Mouse (Mus musculus): ENCODE data around the gene Bckdhb. TPM values are rescaled to one million over a fixed set of nuclear protein-coding genes. Genes with fewer than 3 reads are reported as not detected.

Bckdhb gene
- total RNA-seq, 2 experiments from 2014 or later: 37.8 to 40.6 TPM

DNA sequence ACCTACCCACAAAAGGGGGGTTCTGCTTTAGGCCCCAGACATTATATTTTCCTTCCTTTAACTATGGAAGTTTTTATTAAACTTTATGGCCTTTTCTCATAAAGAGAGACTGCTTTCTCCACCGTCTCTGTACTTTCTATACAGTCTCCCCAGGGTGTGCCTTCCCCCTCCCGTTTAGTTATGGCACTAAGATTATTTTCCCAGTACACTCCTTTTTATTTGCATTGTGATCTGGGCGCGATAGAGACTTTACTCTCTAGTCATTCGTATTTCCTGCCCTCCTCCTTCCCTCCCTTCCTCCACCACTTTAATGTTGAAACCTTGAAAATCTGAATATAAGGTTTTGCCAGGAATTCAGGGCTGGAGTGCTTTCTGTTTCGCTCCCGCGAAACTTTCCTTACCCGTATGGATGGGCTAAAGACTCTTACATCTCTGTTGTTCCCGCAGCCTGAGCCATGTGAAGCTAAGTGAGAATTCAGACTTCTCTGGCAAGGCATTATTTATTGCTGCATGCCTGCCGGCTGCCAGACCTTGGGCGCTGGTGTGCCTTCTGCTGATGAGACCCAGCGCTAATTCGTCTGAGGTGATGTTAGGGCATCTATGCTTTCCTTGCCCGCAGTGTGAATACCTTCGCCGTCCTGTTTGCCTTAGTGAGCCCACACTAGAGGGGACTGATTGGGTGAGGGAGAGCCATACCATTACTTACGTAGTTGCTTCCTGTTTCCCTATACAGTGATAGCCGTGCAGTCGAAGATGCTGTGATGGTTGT lies 182.3 kb downstream of the Bckdhb start:
- TF ChIP-seq CTCF (conservative IDR thresholded peaks at IDR 0.05): no peak
- Histone ChIP-seq H3K27ac (peak overlapping the region; percentile 65), H3K4me3 (peak overlapping the region; percentile 38)
- DNase-seq (ENCODE audit: low spot score in 2 of 2): peak in 1 of 2 experiments; percentile 24

DNA sequence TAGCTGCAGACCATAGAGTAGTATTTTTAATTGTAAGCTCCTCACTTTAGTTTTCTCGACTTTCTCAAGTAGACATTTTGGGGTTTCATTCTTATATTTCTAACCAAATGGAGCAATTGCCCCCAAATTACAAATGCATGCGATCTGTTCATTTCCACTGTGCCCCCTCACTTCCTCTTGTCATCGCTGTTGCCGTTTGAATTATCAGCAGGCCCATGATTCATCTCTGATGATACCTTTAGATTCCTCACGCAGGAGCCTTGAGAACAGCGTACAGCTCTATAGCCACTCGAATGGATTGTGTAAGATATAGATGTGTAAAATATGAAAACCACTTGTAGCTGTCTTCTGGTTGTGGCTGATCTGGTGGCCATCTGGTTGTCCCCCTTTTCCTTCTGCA lies 183.6 kb downstream of the Bckdhb start:
- H3K4me3 ChIP-seq: no peak overlapping the region
- DNase-seq (ENCODE audit: low spot score in 2 of 2): no peak
- TF ChIP-seq CTCF (conservative IDR thresholded peaks at IDR 0.05): no peak
- H3K27ac ChIP-seq: peak overlapping the region; percentile 1; the same call in 1 of the 2 replicates

GRCm38 (mm10) chr9:84109777-84110478 lies 185.0 kb downstream of the Bckdhb start:
- Histone ChIP-seq H3K27ac (peak overlapping the region; percentile 74), H3K4me3 (peak overlapping the region; percentile 1; the same call in 1 of the 2 replicates)
- TF ChIP-seq CTCF (conservative IDR thresholded peaks at IDR 0.05): no peak
- peak in 1 of 2 experiments; percentile 23 for DNase-seq (ENCODE audit: low spot score in 2 of 2)

GRCm38 (mm10) chr9:84110616-84111015 lies 185.7 kb downstream of the Bckdhb start:
- TF ChIP-seq CTCF (conservative IDR thresholded peaks at IDR 0.05): no peak
- peak overlapping the region; percentile 41 for H3K4me3 ChIP-seq
- no peak for DNase-seq (ENCODE audit: low spot score in 2 of 2)
- peak overlapping the region; percentile 74 for H3K27ac ChIP-seq

DNA sequence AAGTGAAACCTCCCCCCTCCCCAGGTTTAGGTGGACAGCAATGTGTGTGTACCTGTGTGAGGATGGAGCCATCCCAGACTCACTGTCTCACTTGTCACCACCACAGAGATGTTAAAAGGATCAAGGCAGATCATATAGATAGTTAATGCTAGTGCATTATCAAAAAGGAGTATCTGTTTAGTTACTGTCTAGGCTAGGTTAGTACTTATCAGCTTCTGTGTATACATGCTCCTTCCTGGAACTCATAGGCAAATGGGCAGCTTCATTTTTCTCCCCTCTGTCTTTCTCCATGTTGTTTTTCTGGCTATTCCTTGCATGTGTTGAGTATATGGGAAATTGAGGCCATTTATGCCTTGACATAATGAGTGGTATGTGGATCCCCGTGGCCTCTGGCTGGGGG lies 187.4 kb downstream of the Bckdhb start:
- no peak overlapping the region for H3K4me3 ChIP-seq
- no peak for TF ChIP-seq CTCF (conservative IDR thresholded peaks at IDR 0.05)
- no peak overlapping the region for H3K27ac ChIP-seq
- no peak for DNase-seq (ENCODE audit: low spot score in 2 of 2)

- no peak for TF ChIP-seq CTCF (conservative IDR thresholded peaks at IDR 0.05)
- Histone ChIP-seq H3K4me3 (no peak overlapping the region), H3K27ac (no peak overlapping the region)
- no peak for DNase-seq (ENCODE audit: low spot score in 2 of 2)
Measured at GRCm38 (mm10) chr9:84112842-84113568, 188.1 kb downstream of the Bckdhb start.

DNA sequence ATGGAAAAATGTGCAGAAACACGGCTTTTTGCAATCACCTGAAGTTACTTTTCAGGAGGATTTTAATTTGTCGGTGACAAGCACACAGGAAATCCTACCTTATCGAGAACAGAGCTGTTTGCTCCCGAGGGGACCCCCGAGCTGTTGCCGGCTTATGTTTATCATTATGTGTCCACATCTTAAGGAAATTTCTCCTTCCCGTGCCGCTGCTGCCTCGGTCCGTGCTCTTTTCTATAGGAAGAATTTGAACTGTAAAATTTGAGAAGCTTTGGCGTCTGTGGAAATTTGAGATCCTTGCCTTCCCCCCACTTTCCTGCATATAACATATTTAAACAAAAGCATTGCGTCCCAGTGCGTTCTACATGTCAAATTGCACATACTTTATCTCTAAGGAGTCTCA lies 189.3 kb downstream of the Bckdhb start:
- H3K4me3 ChIP-seq: no peak overlapping the region
- no peak for DNase-seq (ENCODE audit: low spot score in 2 of 2)
- no peak overlapping the region for H3K27ac ChIP-seq
- TF ChIP-seq CTCF (conservative IDR thresholded peaks at IDR 0.05): no peak

GRCm38 (mm10) chr9:84117337-84117736 lies 192.4 kb downstream of the Bckdhb start:
- peak; percentile 56 for TF ChIP-seq CTCF (conservative IDR thresholded peaks at IDR 0.05)
- H3K4me3 ChIP-seq: no peak overlapping the region
- no peak for DNase-seq (ENCODE audit: low spot score in 2 of 2)
- H3K27ac ChIP-seq: no peak overlapping the region

DNA sequence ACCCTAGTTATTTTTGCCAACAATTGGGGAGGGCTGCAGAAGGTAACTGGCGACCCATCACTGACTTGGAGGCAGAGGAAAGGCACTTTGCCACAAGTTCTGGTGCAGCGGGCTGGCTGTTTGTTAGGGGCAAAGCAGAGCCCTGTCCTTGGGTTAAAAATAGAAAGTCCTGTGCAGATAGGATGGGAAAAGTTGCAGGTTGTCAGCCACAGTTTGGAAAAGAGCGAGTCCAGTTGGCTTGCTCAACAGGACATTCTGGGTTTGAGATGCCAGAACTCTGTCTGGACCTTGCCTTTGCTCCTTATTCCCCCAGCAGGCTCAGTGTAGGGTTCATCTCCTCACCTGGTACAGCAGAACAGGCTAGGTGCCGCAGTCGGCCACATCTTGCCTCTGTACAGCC lies 200.1 kb downstream of the Bckdhb start:
- H3K4me3 ChIP-seq: no peak overlapping the region
- no peak for TF ChIP-seq CTCF (conservative IDR thresholded peaks at IDR 0.05)
- H3K27ac ChIP-seq: no peak overlapping the region
- DNase-seq (ENCODE audit: low spot score in 2 of 2): no peak

- no peak for DNase-seq (ENCODE audit: low spot score in 2 of 2)
- H3K27ac ChIP-seq: no peak overlapping the region
- H3K4me3 ChIP-seq: no peak overlapping the region
- TF ChIP-seq CTCF (conservative IDR thresholded peaks at IDR 0.05): no peak
Measured at GRCm38 (mm10) chr9:84130338-84130737, 205.4 kb downstream of the Bckdhb start.

DNA sequence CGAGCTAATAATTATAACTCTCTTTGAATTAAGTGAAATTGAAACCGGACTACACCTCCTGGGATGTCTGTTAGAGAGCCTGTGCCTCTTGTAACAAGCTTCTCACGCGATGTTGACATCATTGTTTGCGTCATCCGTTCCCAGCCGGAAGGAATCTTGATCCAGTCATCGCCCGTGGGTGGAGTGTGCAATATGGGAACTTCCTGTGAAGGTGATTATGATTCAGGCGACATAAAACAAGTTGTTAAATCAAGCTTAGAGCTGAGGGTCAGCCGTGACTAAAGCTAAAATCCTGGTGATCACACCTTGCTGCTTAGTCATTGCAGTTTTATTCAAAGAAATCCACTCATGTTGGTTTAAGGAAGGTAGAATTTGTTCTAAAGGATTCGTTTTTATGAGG lies 210.1 kb downstream of the Bckdhb start:
- no peak for DNase-seq (ENCODE audit: low spot score in 2 of 2)
- TF ChIP-seq CTCF (conservative IDR thresholded peaks at IDR 0.05): no peak
- no peak overlapping the region for H3K27ac ChIP-seq
- no peak overlapping the region for H3K4me3 ChIP-seq

- no peak overlapping the region for H3K27ac ChIP-seq
- DNase-seq (ENCODE audit: low spot score in 2 of 2): no peak
- no peak overlapping the region for H3K4me3 ChIP-seq
- no peak for TF ChIP-seq CTCF (conservative IDR thresholded peaks at IDR 0.05)
Measured at GRCm38 (mm10) chr9:84137192-84137591, 212.2 kb downstream of the Bckdhb start.

GRCm38 (mm10) chr9:84148124-84148523 lies 223.2 kb downstream of the Bckdhb start:
- no peak overlapping the region for H3K4me3 ChIP-seq
- no peak for DNase-seq (ENCODE audit: low spot score in 2 of 2)
- TF ChIP-seq CTCF (conservative IDR thresholded peaks at IDR 0.05): no peak
- no peak overlapping the region for H3K27ac ChIP-seq

Other genes starting within 250 kb of the Bckdhb start
- gene Elovl4, start 118.9 kb upstream of the Bckdhb start, total RNA-seq (2021): 10 to 100 TPM; 55.3 to 71.4 TPM
- under 1 TPM; 0.81 to 0.84 TPM for gene Ttk, start 90.5 kb upstream of the Bckdhb start, total RNA-seq (2021)